Mouse (Mus musculus): ENCODE results near the gene Lat. TPM values are rescaled to one million over a fixed set of nuclear protein-coding genes. Genes with fewer than 3 reads are reported as not detected.
"Not testable (repeated sequence)": the region's sequence is repeated elsewhere in the genome, so short reads cannot be mapped to it uniquely, and the experiment has no call there.

The Lat gene
- polyA plus RNA-seq, 1 experiment, result 0.57 TPM

- Histone ChIP-seq H3K4me3 (ENCODE audit: control insufficient read depth, low read depth, low read length) (no peak overlapping the region), H3K27me3 (ENCODE audit: control insufficient read depth, insufficient read depth, low read length) (no peaks in the 10 kb centered on the region), H3K27ac (ENCODE audit: control insufficient read depth, insufficient read depth, low read depth, low read length) (no peak overlapping the region), H3K36me3 (ENCODE audit: control insufficient read depth, insufficient read depth, low read length) (no peaks in the 10 kb centered on the region), H3K4me1 (ENCODE audit: control insufficient read depth, insufficient read depth, low read length) (no peaks in the 10 kb centered on the region)
- TF ChIP-seq CTCF (IDR thresholded peaks at IDR 0.05; ENCODE audit: control insufficient read depth, insufficient read depth, insufficient replicate concordance, low read depth, low read length) (no peak), POLR2A (IDR thresholded peaks at IDR 0.05; ENCODE audit: control insufficient read depth, low read depth, low read length) (no peak)
Observed at GRCm38 (mm10) chr7:126332691-126333090, 36.7 kb downstream of the Lat start.

- Histone ChIP-seq H3K27me3 (ENCODE audit: control insufficient read depth, insufficient read depth, low read length) (no peaks in the 10 kb centered on the region), H3K36me3 (ENCODE audit: control insufficient read depth, insufficient read depth, low read length) (no peaks in the 10 kb centered on the region), H3K4me1 (ENCODE audit: control insufficient read depth, insufficient read depth, low read length) (no peaks in the 10 kb centered on the region), H3K4me3 (ENCODE audit: control insufficient read depth, low read depth, low read length) (peak overlapping the region; percentile 31; the same call in 1 of the 2 replicates), H3K27ac (ENCODE audit: control insufficient read depth, insufficient read depth, low read depth, low read length) (no peak overlapping the region)
- no peak for TF ChIP-seq POLR2A (IDR thresholded peaks at IDR 0.05; ENCODE audit: control insufficient read depth, low read depth, low read length)
- no peak for TF ChIP-seq CTCF (IDR thresholded peaks at IDR 0.05; ENCODE audit: control insufficient read depth, insufficient read depth, insufficient replicate concordance, low read depth, low read length)
Observed at GRCm38 (mm10) chr7:126330693-126331092, 38.7 kb downstream of the Lat start.

- Histone ChIP-seq H3K4me3 (ENCODE audit: control insufficient read depth, low read depth, low read length) (no peak overlapping the region), H3K4me1 (ENCODE audit: control insufficient read depth, insufficient read depth, low read length) (no peaks in the 10 kb centered on the region), H3K36me3 (ENCODE audit: control insufficient read depth, insufficient read depth, low read length) (no peaks in the 10 kb centered on the region), H3K27ac (ENCODE audit: control insufficient read depth, insufficient read depth, low read depth, low read length) (no peak overlapping the region), H3K27me3 (ENCODE audit: control insufficient read depth, insufficient read depth, low read length) (no peaks in the 10 kb centered on the region)
- TF ChIP-seq CTCF (IDR thresholded peaks at IDR 0.05; ENCODE audit: control insufficient read depth, insufficient read depth, insufficient replicate concordance, low read depth, low read length), result no peak
- no peak for TF ChIP-seq POLR2A (IDR thresholded peaks at IDR 0.05; ENCODE audit: control insufficient read depth, low read depth, low read length)
Observed at GRCm38 (mm10) chr7:126329907-126330645, 39.3 kb downstream of the Lat start.

GRCm38 (mm10) chr7:126328848-126329247, 40.5 kb downstream of the Lat start:
- not testable (repeated sequence) for H3K27ac ChIP-seq (ENCODE audit: control insufficient read depth, insufficient read depth, low read depth, low read length); H3K4me3 ChIP-seq (ENCODE audit: control insufficient read depth, low read depth, low read length); H3K27me3 ChIP-seq (ENCODE audit: control insufficient read depth, insufficient read depth, low read length); H3K4me1 ChIP-seq (ENCODE audit: control insufficient read depth, insufficient read depth, low read length); H3K36me3 ChIP-seq (ENCODE audit: control insufficient read depth, insufficient read depth, low read length)

- not testable (repeated sequence) for H3K27me3 ChIP-seq (ENCODE audit: control insufficient read depth, insufficient read depth, low read length); H3K4me3 ChIP-seq (ENCODE audit: control insufficient read depth, low read depth, low read length); H3K27ac ChIP-seq (ENCODE audit: control insufficient read depth, insufficient read depth, low read depth, low read length); H3K4me1 ChIP-seq (ENCODE audit: control insufficient read depth, insufficient read depth, low read length); H3K36me3 ChIP-seq (ENCODE audit: control insufficient read depth, insufficient read depth, low read length)
Observed at GRCm38 (mm10) chr7:126325576-126326273, 43.6 kb downstream of the Lat start.

- Histone ChIP-seq H3K4me1 (ENCODE audit: control insufficient read depth, insufficient read depth, low read length) (no peaks in the 10 kb centered on the region), H3K27me3 (ENCODE audit: control insufficient read depth, insufficient read depth, low read length) (no peaks in the 10 kb centered on the region), H3K27ac (ENCODE audit: control insufficient read depth, insufficient read depth, low read depth, low read length) (no peak overlapping the region), H3K36me3 (ENCODE audit: control insufficient read depth, insufficient read depth, low read length) (no peaks in the 10 kb centered on the region), H3K4me3 (ENCODE audit: control insufficient read depth, low read depth, low read length) (no peak overlapping the region)
- TF ChIP-seq CTCF (IDR thresholded peaks at IDR 0.05; ENCODE audit: control insufficient read depth, insufficient read depth, insufficient replicate concordance, low read depth, low read length) (no peak), POLR2A (IDR thresholded peaks at IDR 0.05; ENCODE audit: control insufficient read depth, low read depth, low read length) (no peak)
Observed at GRCm38 (mm10) chr7:126324791-126325190, 44.6 kb downstream of the Lat start.

- TF ChIP-seq CTCF (IDR thresholded peaks at IDR 0.05; ENCODE audit: control insufficient read depth, insufficient read depth, insufficient replicate concordance, low read depth, low read length) (peak; percentile 45; the same call in 1 of the 2 replicates), POLR2A (IDR thresholded peaks at IDR 0.05; ENCODE audit: control insufficient read depth, low read depth, low read length) (no peak)
- H3K27ac ChIP-seq (ENCODE audit: control insufficient read depth, insufficient read depth, low read depth, low read length), result no peak overlapping the region
- H3K4me1 ChIP-seq (ENCODE audit: control insufficient read depth, insufficient read depth, low read length), result no peaks in the 10 kb centered on the region
- no peak overlapping the region for H3K4me3 ChIP-seq (ENCODE audit: control insufficient read depth, low read depth, low read length)
- H3K27me3 ChIP-seq (ENCODE audit: control insufficient read depth, insufficient read depth, low read length), result no peaks in the 10 kb centered on the region
- no peaks in the 10 kb centered on the region for H3K36me3 ChIP-seq (ENCODE audit: control insufficient read depth, insufficient read depth, low read length)
Observed at GRCm38 (mm10) chr7:126323729-126324128, 45.6 kb downstream of the Lat start.
